Mouse (Mus musculus) gastrocnemius, adult 8-10 months (tissue): ENCODE data around the gene Olfr1350. TPM values are rescaled to one million over a fixed set of nuclear protein-coding genes. Genes with fewer than 3 reads are reported as not detected.
"Not testable (repeated sequence)": the region's sequence is repeated elsewhere in the genome, so short reads cannot be mapped to it uniquely, and the experiment has no call there.

Experiments used
- DNase-seq, 2 experiments: peaks; one replicate each; pipeline ENCODE4 v3.0.0; 2022; ENCODE audit warnings: low spot score in 2 of 2
- total RNA-seq, 4 experiments: library from RNA; stranded (reverse); gene quantifications; 2 replicates each; pipeline ENCODE4 v1.2.4; 2022

The Olfr1350 gene
- total RNA-seq = not detected

- DNase-seq = no peak
Measured at GRCm38 (mm10) chr7:6564541-6564940, at the start of gene Olfr1350. Gene Olfr1350 (plus strand): TSS chr7:6564841.

DNA sequence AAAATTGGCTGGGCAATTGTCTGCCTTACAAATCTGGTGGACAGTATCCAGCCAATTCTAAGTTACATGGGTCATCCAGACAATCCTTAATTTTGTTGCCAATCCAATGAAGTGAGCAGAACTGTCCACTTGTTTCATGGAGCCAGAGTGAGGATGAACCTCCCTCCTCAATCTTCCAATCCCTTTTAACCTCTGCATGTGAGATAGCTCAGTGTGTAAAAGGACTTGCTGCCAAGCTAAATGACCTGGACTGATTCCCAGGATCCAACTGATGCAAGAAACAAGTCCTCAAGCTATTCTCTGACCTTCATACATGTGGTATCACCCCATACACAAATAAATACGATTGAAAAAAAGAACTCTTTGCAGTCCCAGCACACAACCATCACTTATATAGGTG is 43.0 kb upstream of the Olfr1350 start:
- no peak for DNase-seq

- DNase-seq = no peak
Measured at GRCm38 (mm10) chr7:6522850-6523249, 41.8 kb upstream of the Olfr1350 start, which contains the start of gene Olfr1349. Gene Olfr1349 (minus strand): TSS chr7:6522950.

DNA sequence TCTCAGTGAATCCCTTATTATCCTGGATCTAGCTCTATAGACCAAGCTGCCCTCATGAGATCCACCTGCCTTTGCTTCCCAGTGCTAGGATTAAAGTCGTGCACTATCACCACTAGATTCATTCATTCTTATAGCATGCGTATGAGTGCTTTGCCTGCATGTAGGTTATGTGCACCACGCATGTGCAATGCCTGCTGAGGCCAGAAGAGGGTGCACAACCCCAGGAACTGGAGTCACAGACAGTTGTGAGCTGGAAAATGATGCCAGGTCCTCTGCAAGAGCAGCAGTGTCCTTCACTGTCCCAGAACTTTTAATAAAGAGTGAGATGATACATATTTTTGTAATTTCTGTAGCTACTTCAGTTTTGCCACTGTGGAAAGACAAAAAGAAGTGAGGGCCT is 39.6 kb upstream of the Olfr1350 start:
- DNase-seq = no peak

GRCm38 (mm10) chr7:6526141-6526540 is 38.5 kb upstream of the Olfr1350 start:
- no peak for DNase-seq

GRCm38 (mm10) chr7:6586096-6586759 is 21.6 kb downstream of the Olfr1350 start:
- DNase-seq = no peak

DNA sequence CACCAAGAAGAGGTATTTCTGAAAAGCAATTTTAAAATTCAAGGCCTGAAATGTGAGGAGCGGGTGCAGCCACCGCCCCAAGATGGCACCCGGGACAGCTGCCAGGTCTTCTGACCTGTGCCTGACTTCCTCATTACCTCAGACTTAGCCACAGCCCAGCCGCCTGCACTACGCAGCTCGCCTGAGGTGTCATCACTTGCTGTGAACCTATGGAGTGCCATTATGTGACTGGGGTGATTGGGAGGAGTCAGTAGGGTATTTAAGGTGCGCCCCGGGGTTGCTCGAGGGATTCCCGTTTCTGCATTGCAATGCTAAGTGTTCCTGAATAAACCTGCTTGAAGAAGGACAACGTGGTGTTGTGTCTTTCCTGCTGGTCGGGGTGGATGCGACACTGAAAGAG is 24.1 kb downstream of the Olfr1350 start:
- DNase-seq = not testable (repeated sequence)

DNA sequence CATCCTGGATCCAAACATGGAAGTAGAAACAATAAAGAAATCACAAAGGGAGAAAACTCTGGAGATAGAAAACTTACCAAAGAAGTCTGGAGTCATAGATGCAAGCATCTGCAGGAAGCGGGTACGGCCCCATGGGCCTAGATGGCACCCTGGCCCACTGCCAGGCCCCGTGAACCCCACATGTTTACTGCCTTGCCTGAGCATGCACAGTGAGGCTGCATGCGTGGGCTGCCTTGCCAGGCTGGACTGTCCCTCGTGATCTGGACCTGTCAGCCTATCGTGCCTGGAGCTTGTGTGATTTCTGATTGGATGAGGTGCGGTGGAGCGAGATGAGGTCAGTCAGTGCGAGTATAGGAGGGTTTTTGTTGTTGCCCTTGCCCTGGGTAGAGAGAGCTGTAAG is 38.7 kb downstream of the Olfr1350 start:
- no peak for DNase-seq

Other genes starting within 250 kb of the Olfr1350 start
- gene Zfp583, start 233.6 kb upstream of the Olfr1350 start, total RNA-seq = 1 to 10 TPM in 2 of 4 experiments, under 1 TPM in 2; 0.81 to 1.6 (median 1.1) TPM
- gene Gm3854, start 221.1 kb upstream of the Olfr1350 start, total RNA-seq = under 1 TPM; 0.24 to 0.54 (median 0.48) TPM
- gene Zfp78, start 201.6 kb upstream of the Olfr1350 start, total RNA-seq = 1 to 10 TPM; 2.7 to 4.7 (median 3.5) TPM
- 1 to 10 TPM in 3 of 4 experiments, under 1 TPM in 1; 0.70 to 2.7 (median 1.1) TPM for gene Zfp28, start 181.5 kb upstream of the Olfr1350 start, total RNA-seq
- gene Smim17, start 166.1 kb upstream of the Olfr1350 start, total RNA-seq = under 1 TPM in 3 of 4 experiments, not detected in 1; 0.11 to 0.85 (median 0.36) TPM
- gene Gm20715, start 154.6 kb upstream of the Olfr1350 start, total RNA-seq = not detected
- gene Olfr1344, start 126.2 kb upstream of the Olfr1350 start, total RNA-seq = not detected
- gene Olfr1336, start 108.7 kb upstream of the Olfr1350 start, total RNA-seq = not detected
- not detected for gene Olfr1346, start 97.7 kb upstream of the Olfr1350 start, total RNA-seq
- not detected for gene Olfr5, start 77.9 kb upstream of the Olfr1350 start, total RNA-seq
- not detected for gene Olfr1347, start 65.1 kb upstream of the Olfr1350 start, total RNA-seq
- not detected for gene Olfr1348, start 56.1 kb upstream of the Olfr1350 start, total RNA-seq
- not detected for gene Olfr1349, start 41.9 kb upstream of the Olfr1350 start, total RNA-seq
- gene Zim1, start 131.6 kb downstream of the Olfr1350 start, total RNA-seq = 1 to 10 TPM; 2.2 to 2.8 (median 2.5) TPM
- gene Peg3, start 165.6 kb downstream of the Olfr1350 start, total RNA-seq = 1 to 10 TPM; 2.0 to 3.8 (median 2.5) TPM
- gene Usp29, start 165.7 kb downstream of the Olfr1350 start, total RNA-seq = not detected